Mouse (Mus musculus): ENCODE measurements around the gene Psmd11. TPM values are rescaled to one million over a fixed set of nuclear protein-coding genes. Genes with fewer than 3 reads are reported as not detected.

The Psmd11 gene
- total RNA-seq, 4 experiments from 2014 or later: 99.6 to 118 (median 111) TPM

GRCm38 (mm10) chr11:80479906-80480866 is 51.8 kb downstream of the Psmd11 start:
- DNase-seq (ENCODE audit: low spot score): no peak

DNA sequence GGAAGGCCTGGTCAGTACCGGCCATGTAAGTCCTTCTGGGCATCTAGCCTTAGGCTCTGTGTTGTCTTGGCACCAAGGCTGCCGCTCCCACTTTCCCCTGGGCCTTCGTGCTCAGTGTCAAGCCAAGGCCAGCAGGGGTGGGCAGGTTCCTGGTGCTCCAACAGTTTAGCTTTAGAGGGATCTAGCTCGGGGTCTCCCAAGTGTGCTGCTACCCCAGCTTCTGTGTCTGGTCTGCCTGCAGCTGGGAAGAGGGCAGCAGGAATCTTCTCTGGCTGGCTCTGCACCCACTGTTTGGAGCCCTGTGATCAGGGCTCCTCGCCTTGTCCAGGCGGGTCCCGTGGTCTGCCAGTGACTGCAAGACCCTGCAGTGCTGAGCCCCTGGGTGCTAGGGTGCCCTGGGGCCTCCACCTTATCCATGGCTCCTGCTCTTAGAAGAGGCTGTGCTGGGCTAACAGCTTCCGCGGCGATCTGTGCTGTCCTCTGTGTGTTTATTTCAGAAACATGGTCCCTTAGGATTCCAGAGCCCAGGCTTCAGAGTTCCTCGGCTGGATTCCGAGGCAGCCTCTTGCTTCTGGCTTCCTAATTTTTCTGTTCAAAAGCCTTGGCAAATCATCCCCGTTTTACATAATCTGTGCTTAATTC is 53.1 kb downstream of the Psmd11 start:
- DNase-seq (ENCODE audit: low spot score): no peak

GRCm38 (mm10) chr11:80482347-80482746 is 53.9 kb downstream of the Psmd11 start:
- DNase-seq (ENCODE audit: low spot score): no peak

GRCm38 (mm10) chr11:80482921-80483320 is 54.5 kb downstream of the Psmd11 start:
- no peak for DNase-seq (ENCODE audit: low spot score)

- no peak for DNase-seq (ENCODE audit: low spot score)
Measured at GRCm38 (mm10) chr11:80483536-80484067, 55.2 kb downstream of the Psmd11 start.

DNA sequence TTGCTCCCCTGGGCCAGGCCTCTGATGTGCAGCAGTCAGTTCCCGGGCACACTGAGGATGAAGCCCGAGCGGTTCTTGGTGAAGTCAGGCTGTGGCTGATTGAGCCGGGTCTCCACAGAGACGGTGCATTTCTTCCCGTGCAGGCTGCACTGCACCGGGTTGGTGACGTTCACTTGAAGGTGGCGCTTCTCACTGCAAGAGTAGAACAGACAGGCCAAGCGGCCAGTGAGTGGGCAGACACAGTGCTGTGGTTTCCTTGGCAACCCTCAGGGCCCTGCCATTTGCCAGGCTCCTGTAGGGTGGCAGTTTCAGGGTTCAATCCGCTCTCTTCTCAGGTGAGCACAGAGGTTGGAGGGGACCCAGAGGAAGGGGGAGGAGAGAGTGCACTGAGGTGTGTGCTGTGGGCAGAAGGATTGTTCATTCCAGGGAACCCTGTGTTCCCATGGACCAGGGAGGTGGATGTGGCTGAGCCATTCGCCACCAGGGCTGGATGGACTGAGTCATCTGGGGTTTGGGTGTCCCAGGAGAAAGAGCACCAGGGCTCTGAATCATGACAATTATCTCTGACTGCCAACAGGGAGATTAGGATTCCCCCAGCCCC is 55.9 kb downstream of the Psmd11 start:
- DNase-seq (ENCODE audit: low spot score): no peak

DNA sequence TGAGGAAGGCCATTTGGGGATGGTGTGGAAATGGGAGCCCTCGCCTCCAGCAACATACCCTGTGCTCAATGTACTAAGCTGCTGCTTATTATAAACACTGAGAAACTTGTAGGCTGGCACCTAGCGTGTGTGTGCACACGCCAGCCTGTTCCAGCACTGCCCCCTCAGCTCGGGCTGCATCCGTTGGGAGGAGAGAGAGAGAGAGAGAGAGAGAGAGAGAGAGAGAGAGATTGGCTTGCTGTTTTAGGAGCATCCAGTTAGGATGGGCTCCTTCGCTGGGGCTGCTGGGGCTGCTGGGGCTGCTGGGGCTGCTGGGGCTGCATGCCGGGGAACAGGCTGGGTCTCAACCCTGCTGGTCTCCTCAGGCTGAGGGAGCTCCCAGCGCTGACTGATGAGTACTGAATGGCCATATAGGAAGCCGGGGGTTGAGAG is 56.7 kb downstream of the Psmd11 start:
- no peak for DNase-seq (ENCODE audit: low spot score)

DNA sequence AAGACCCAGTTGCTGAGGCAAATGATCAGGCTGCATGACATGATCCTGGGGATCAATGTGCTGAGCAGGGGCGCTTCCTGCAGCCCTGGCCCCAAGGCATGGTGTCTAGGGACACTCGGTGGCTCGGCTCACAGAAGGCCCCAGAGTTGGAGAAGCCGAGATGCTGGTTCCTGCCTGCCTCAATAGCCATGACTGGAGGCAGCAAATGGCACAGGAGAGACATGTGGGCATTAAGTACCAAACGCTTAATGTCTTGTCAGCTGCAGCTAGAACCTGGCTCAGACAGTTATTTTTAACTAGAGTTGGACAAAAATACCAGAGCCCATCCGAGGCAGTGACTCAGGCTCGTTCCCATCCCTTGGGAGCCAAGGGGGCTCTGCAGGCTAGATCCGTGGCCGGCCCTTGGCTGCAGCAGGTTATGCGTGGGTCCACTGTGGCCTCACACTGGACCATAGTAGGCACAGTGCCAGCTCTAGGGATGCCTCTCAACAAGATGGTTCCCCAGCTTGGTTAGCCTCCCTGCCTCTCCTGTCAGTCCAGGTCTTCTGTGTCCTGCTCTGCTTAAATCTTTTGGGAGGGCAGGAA is 57.3 kb downstream of the Psmd11 start:
- no peak for DNase-seq (ENCODE audit: low spot score)

- no peak for DNase-seq (ENCODE audit: low spot score)
Measured at GRCm38 (mm10) chr11:80487904-80488587, 59.6 kb downstream of the Psmd11 start.

- DNase-seq (ENCODE audit: low spot score): no peak
Measured at GRCm38 (mm10) chr11:80489172-80489881, 60.9 kb downstream of the Psmd11 start.

DNA sequence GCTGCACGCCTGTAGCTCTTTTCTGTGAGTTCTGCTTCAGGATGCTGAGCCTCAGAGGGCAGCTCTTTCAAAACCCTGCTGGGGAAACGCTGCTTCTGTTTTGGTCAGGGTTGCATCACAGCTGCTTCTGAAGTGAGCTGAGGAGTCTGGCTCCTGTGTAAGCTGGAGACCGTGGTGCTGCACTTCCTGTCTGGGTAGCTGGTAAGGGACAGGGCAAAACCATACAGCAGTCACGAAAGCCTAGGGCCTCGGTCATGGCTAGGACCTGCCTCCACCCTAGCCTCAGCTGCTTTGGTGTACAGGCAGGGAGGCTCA is 61.4 kb downstream of the Psmd11 start:
- no peak for DNase-seq (ENCODE audit: low spot score)

- no peak for DNase-seq (ENCODE audit: low spot score)
Measured at GRCm38 (mm10) chr11:80490831-80491230, 62.4 kb downstream of the Psmd11 start.

- DNase-seq (ENCODE audit: low spot score): no peak
Measured at GRCm38 (mm10) chr11:80493186-80493585, 64.8 kb downstream of the Psmd11 start.

GRCm38 (mm10) chr11:80494852-80495251 is 66.4 kb downstream of the Psmd11 start:
- DNase-seq (ENCODE audit: low spot score): no peak

GRCm38 (mm10) chr11:80495972-80496371 is 67.6 kb downstream of the Psmd11 start:
- no peak for DNase-seq (ENCODE audit: low spot score)

- no peak for DNase-seq (ENCODE audit: low spot score)
Measured at GRCm38 (mm10) chr11:80496640-80497039, 68.2 kb downstream of the Psmd11 start.

DNA sequence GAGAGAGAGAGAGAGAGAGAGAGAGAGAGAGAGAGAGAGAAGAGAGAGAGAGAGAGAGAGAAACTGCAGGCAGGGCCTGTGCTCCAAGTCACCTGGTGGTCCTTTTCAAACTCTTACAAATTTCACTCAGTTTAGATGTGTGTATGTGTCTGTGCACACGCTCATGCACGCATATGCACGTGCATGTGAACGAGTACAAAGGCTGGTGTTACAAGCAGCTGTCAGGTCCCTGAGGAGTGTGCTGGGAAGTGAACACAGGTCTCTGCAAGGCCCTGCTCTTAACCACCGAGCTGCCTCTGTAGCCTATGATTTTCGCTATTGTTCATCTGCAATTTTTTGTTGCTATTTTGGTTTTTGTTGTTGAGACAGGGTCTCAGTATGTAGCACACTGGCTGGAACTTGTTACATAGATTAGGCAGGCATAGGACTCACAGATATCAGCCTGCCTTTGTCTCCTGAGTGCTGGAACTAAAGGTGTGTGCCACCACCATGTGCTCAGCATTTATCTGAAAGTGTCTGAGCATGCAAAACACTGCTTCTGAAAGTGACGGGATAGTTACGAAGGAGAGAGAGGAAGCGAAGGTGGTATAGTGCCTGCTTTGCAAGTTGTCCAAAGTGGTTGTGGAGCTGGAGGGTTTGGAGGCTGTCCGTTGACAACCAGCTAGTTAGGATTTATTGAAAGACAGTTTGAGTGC is 69.0 kb downstream of the Psmd11 start:
- DNase-seq (ENCODE audit: low spot score): no peak

- DNase-seq (ENCODE audit: low spot score): no peak
Measured at GRCm38 (mm10) chr11:80498328-80499070, 70.1 kb downstream of the Psmd11 start.

DNA sequence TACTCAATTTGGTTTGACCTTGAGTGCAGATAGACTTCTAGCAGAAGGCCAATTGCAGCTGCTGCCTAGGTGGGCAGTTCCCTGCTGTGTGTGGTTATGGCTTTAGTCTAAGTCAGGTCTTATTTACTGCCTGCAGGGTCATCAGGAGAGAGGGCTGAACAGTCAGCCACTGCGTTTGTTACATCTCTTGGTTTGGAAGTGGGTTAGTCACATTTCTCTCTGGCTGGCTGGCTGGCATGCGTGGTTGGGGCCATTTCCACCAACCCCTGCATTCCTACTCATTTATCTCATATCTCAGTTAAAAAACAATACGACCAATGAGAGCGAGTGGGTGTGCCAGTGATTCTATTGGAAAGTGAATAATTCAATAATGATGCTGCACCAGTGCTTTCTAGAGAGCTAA is 71.1 kb downstream of the Psmd11 start:
- DNase-seq (ENCODE audit: low spot score): no peak

Measured in heart, adult 8-10 months (tissue).